Mouse (Mus musculus) intestine, embryonic 15.5 days (tissue): ENCODE results near the gene Kbtbd3. TPM values are rescaled to one million over a fixed set of nuclear protein-coding genes. Genes with fewer than 3 reads are reported as not detected.
A peak's percentile ranks its signal among the peaks of the same experiment; 100 is the strongest.

Experiments used
- ATAC-seq: fragments of 200-750 bp; cut with Nextera tagmentation; 2 replicates; pipeline ENCODE4 v1.8.0; 2017; ENCODE audit warnings: moderate TSS enrichment, moderate library complexity
- H3K27ac ChIP-seq: fragments of 300-500 bp; sonication (generic); 2 replicates; pipeline ENCODE4 v1.5.1; 2015; ENCODE audit warnings: mild to moderate bottlenecking, inconsistent platforms
- H3K27me3 ChIP-seq: fragments of 300-500 bp; sonication (generic); replicated peaks from 2 replicates; pipeline ENCODE4 v1.6.1; 2015; ENCODE audit warnings: inconsistent platforms
- H3K36me3 ChIP-seq: fragments of 300-500 bp; sonication (generic); 2 replicates; pipeline ENCODE4 v1.6.1; 2015; ENCODE audit warnings: inconsistent platforms
- H3K4me1 ChIP-seq: fragments of 300-500 bp; sonication (generic); replicated peaks from 2 replicates; pipeline ENCODE4 v1.6.1; 2015; ENCODE audit warnings: inconsistent platforms
- H3K4me2 ChIP-seq: fragments of 300-500 bp; sonication (generic); replicated peaks from 2 replicates; pipeline ENCODE4 v1.6.1; 2015; ENCODE audit warnings: mild to moderate bottlenecking, inconsistent platforms
- H3K4me3 ChIP-seq: fragments of 300-500 bp; sonication (generic); replicated peaks from 2 replicates; pipeline ENCODE4 v1.5.1; 2015; ENCODE audit warnings: inconsistent platforms
- H3K9ac ChIP-seq: fragments of 300-500 bp; sonication (generic); 2 replicates; pipeline ENCODE4 v1.6.1; 2015; ENCODE audit warnings: inconsistent platforms
- H3K9me3 ChIP-seq: fragments of 300-500 bp; sonication (generic); 2 replicates; pipeline ENCODE4 v1.6.1; 2016; ENCODE audit warnings: inconsistent platforms
- WGBS: fragments of 180-500 bp; shearing (Covaris S2); methylation state at CpG from one replicate; pipeline ENCODE4 v1.1.7; 2015; 5-methylcytosine and 5-hydroxymethylcytosine counted together
- polyA plus RNA-seq: library from polyadenylated mRNA; unstranded; fragments of >200 nt; fragmentation: Nextera tagmentation; extraction: Ambion mirVana; gene quantifications from 2 replicates; pipeline ENCODE4 v1.2.1, GENCODE M21; 2015

Gene Kbtbd3
- 5.1 and 5.9 TPM in 2 replicates for polyA plus RNA-seq

GRCm38 (mm10) chr9:4309351-4310085 is at the start of gene Kbtbd3, which contains the start of gene Aasdhppt:
Kbtbd3 (plus strand) TSS chr9:4309833.
Aasdhppt (minus strand) TSS chr9:4309471.
- ATAC-seq: peak; percentile 98
- under 1% methylated on average over 53 of the region's 53 CpGs for WGBS
- Histone ChIP-seq H3K4me1 (no peaks in the 10 kb centered on the region; the same call in 1 of the 2 replicates), H3K27me3 (no peaks in the 10 kb centered on the region), H3K27ac (peak within 1 kb of the TSS; percentile 83), H3K4me2 (peak within 1 kb of the TSS; percentile 66), H3K4me3 (peak within 1 kb of the TSS; percentile 62), H3K9ac (peak within 1 kb of the TSS; percentile 68), H3K36me3 (no peaks in the 10 kb centered on the region), H3K9me3 (no peaks in the 10 kb centered on the region)

GRCm38 (mm10) chr9:4259841-4260745 is 49.5 kb upstream of the Kbtbd3 start:
- no peak overlapping the region for H3K9ac ChIP-seq
- H3K9me3 ChIP-seq: peaks cover 7% of the 10 kb centered on the region
- peak overlapping the region; percentile 23 for H3K4me3 ChIP-seq
- H3K27ac ChIP-seq: no peak overlapping the region
- WGBS: 52% methylated on average over 65 of the region's 65 CpGs
- H3K4me2 ChIP-seq: 0 out of 2 replicates have a peak overlapping the region, but pooled peaks have one; percentile 14
- ATAC-seq: peak; percentile 61
- no peaks in the 10 kb centered on the region for H3K4me1 ChIP-seq
- H3K27me3 ChIP-seq: no peaks in the 10 kb centered on the region
- no peaks in the 10 kb centered on the region for H3K36me3 ChIP-seq

- H3K9me3 ChIP-seq: peaks cover 7% of the 10 kb centered on the region
- no peak overlapping the region for H3K4me2 ChIP-seq
- H3K36me3 ChIP-seq: no peaks in the 10 kb centered on the region
- H3K4me3 ChIP-seq: 0 out of 2 replicates have a peak overlapping the region, but pooled peaks have one; percentile 23
- no peak overlapping the region for H3K9ac ChIP-seq
- no peaks in the 10 kb centered on the region for H3K4me1 ChIP-seq
- WGBS: 71% methylated on average over 12 of the region's 12 CpGs
- H3K27me3 ChIP-seq: no peaks in the 10 kb centered on the region
- no peak overlapping the region for H3K27ac ChIP-seq
- no peak for ATAC-seq
These were observed 48.9 kb upstream of the Kbtbd3 start for GRCm38 (mm10) chr9:4260746-4261090.

GRCm38 (mm10) chr9:4266881-4267280 is 42.8 kb upstream of the Kbtbd3 start:
- no peak for ATAC-seq
- no peaks in the 10 kb centered on the region for H3K36me3 ChIP-seq
- no peak overlapping the region for H3K9ac ChIP-seq
- H3K9me3 ChIP-seq: no peaks in the 10 kb centered on the region
- WGBS: 95% methylated on average over 3 of the region's 3 CpGs
- H3K4me1 ChIP-seq: no peaks in the 10 kb centered on the region
- H3K27ac ChIP-seq: no peak overlapping the region
- no peak overlapping the region for H3K4me2 ChIP-seq
- H3K4me3 ChIP-seq: no peak overlapping the region
- no peaks in the 10 kb centered on the region for H3K27me3 ChIP-seq

GRCm38 (mm10) chr9:4283850-4284249 is 25.8 kb upstream of the Kbtbd3 start:
- ATAC-seq: no peak

GRCm38 (mm10) chr9:4300466-4300865 is 9.2 kb upstream of the Kbtbd3 start:
- no peaks in the 10 kb centered on the region for H3K9me3 ChIP-seq
- no peak for ATAC-seq
- H3K27me3 ChIP-seq: no peaks in the 10 kb centered on the region
- no peak overlapping the region for H3K4me3 ChIP-seq
- no peaks in the 10 kb centered on the region for H3K4me1 ChIP-seq
- peaks cover 3% of the 10 kb centered on the region; the same call in 1 of the 2 replicates for H3K36me3 ChIP-seq
- no peak overlapping the region for H3K4me2 ChIP-seq
- H3K9ac ChIP-seq: no peak overlapping the region
- no peak overlapping the region for H3K27ac ChIP-seq
- WGBS: 88% methylated on average over 2 of the region's 2 CpGs

More at GRCm38 (mm10) chr9:4283850-4284249, 25.8 kb upstream of the Kbtbd3 start:
- H3K4me3 ChIP-seq: no peak overlapping the region
- no peaks in the 10 kb centered on the region for H3K4me1 ChIP-seq
- H3K4me2 ChIP-seq: no peak overlapping the region
- H3K36me3 ChIP-seq: 0 out of 2 replicates have a peak, but pooled peaks cover 5% of the 10 kb centered on the region
- no peaks in the 10 kb centered on the region for H3K9me3 ChIP-seq
- no peak overlapping the region for H3K9ac ChIP-seq
- H3K27me3 ChIP-seq: no peaks in the 10 kb centered on the region
- H3K27ac ChIP-seq: no peak overlapping the region
- WGBS: 38% methylated on average over 3 of the region's 3 CpGs

- H3K4me2 ChIP-seq: no peak overlapping the region
- H3K4me1 ChIP-seq: no peaks in the 10 kb centered on the region
- 53% methylated on average over 1 of the region's 1 CpGs for WGBS
- peaks cover 3% of the 10 kb centered on the region; the same call in 1 of the 2 replicates for H3K36me3 ChIP-seq
- H3K27ac ChIP-seq: no peak overlapping the region
- no peak for ATAC-seq
- no peaks in the 10 kb centered on the region for H3K9me3 ChIP-seq
- H3K4me3 ChIP-seq: no peak overlapping the region
- no peaks in the 10 kb centered on the region for H3K27me3 ChIP-seq
- no peak overlapping the region for H3K9ac ChIP-seq
These were observed 4.8 kb upstream of the Kbtbd3 start for GRCm38 (mm10) chr9:4304867-4305266.

- H3K4me1 ChIP-seq: no peaks in the 10 kb centered on the region; the same call in 1 of the 2 replicates
- no peaks in the 10 kb centered on the region for H3K27me3 ChIP-seq
- peak; percentile 66 for ATAC-seq
- H3K36me3 ChIP-seq: no peaks in the 10 kb centered on the region
- peak overlapping the region; percentile 59 for H3K9ac ChIP-seq
- H3K4me3 ChIP-seq: peak overlapping the region; percentile 62
- H3K9me3 ChIP-seq: no peaks in the 10 kb centered on the region
- H3K27ac ChIP-seq: peak overlapping the region; percentile 72
- WGBS: under 1% methylated on average over 36 of the region's 36 CpGs
- peak overlapping the region; percentile 66 for H3K4me2 ChIP-seq
These were observed 844 bp upstream of the Kbtbd3 start for GRCm38 (mm10) chr9:4308628-4309350.

- Histone ChIP-seq H3K27ac (no peak overlapping the region), H3K27me3 (no peaks in the 10 kb centered on the region), H3K36me3 (no peaks in the 10 kb centered on the region), H3K9me3 (no peaks in the 10 kb centered on the region), H3K4me3 (peak overlapping the region; percentile 62; the same call in 1 of the 2 replicates), H3K9ac (peak overlapping the region; percentile 68), H3K4me1 (no peaks in the 10 kb centered on the region; the same call in 1 of the 2 replicates), H3K4me2 (peak overlapping the region; percentile 56)
- 63% methylated on average over 3 of the region's 3 CpGs for WGBS
- ATAC-seq: no peak
These were observed 1.1 kb downstream of the Kbtbd3 start for GRCm38 (mm10) chr9:4310706-4311105.

- no peak for ATAC-seq
- no peak overlapping the region for H3K4me2 ChIP-seq
- H3K4me1 ChIP-seq: no peaks in the 10 kb centered on the region; the same call in 1 of the 2 replicates
- no peaks in the 10 kb centered on the region for H3K36me3 ChIP-seq
- H3K27ac ChIP-seq: no peak overlapping the region
- H3K9me3 ChIP-seq: no peaks in the 10 kb centered on the region
- H3K4me3 ChIP-seq: no peak overlapping the region
- H3K27me3 ChIP-seq: no peaks in the 10 kb centered on the region
- H3K9ac ChIP-seq: no peak overlapping the region
- 89% methylated on average over 3 of the region's 3 CpGs for WGBS
These were observed 1.5 kb downstream of the Kbtbd3 start for GRCm38 (mm10) chr9:4311162-4311561.

- H3K36me3 ChIP-seq: no peaks in the 10 kb centered on the region
- H3K4me3 ChIP-seq: no peak overlapping the region
- ATAC-seq: no peak
- no peak overlapping the region for H3K27ac ChIP-seq
- WGBS: 90% methylated on average over 4 of the region's 4 CpGs
- H3K4me1 ChIP-seq: no peaks in the 10 kb centered on the region; the same call in 1 of the 2 replicates
- H3K27me3 ChIP-seq: no peaks in the 10 kb centered on the region
- no peak overlapping the region for H3K4me2 ChIP-seq
- no peak overlapping the region for H3K9ac ChIP-seq
- no peaks in the 10 kb centered on the region for H3K9me3 ChIP-seq
These were observed 4.3 kb downstream of the Kbtbd3 start for GRCm38 (mm10) chr9:4313946-4314345.
